Mouse (Mus musculus) MEL (cell line): ENCODE data around the gene Iqsec1. TPM values are rescaled to one million over a fixed set of nuclear protein-coding genes. Genes with fewer than 3 reads are reported as not detected.

Source experiments
- DNase-seq: peaks from one replicate; pipeline ENCODE4 v3.0.0; 2011; ENCODE audit warnings: low read depth, low spot score
- H3K27ac ChIP-seq: 2 replicates; pipeline ENCODE4 v1.5.1; 2012; ENCODE audit warnings: low read depth, mild to moderate bottlenecking, control low read depth, low read length, moderate library complexity; ENCODE audit not compliant: control insufficient read depth
- H3K27me3 ChIP-seq, 2 experiments: fragments of 150-350 bp in 1 of 2; sonication (generic) in 1 of 2; 2 replicates each; pipeline ENCODE4 v1.6.1; 2012; ENCODE audit warnings: low read length in 2 of 2, mild to moderate bottlenecking in 2 of 2, improper control_type of control experiment in 1 of 2, moderate library complexity in 1 of 2; ENCODE audit not compliant: insufficient read depth in 2 of 2, control insufficient read depth in 1 of 2
- H3K36me3 ChIP-seq, 2 experiments: 2 replicates each; pipeline ENCODE4 v1.6.1; 2012 to 2014; ENCODE audit warnings: low read length in 2 of 2, improper control_type of control experiment in 1 of 2, inconsistent platforms in 1 of 2, mild to moderate bottlenecking in 1 of 2; ENCODE audit not compliant: insufficient read depth in 2 of 2, control insufficient read depth in 1 of 2
- H3K4me1 ChIP-seq, 2 experiments: fragments of 150-350 bp in 1 of 2; sonication (generic) in 1 of 2; 2 replicates each; pipeline ENCODE4 v1.6.1; 2012; ENCODE audit warnings: low read length in 2 of 2, improper control_type of control experiment in 1 of 2, mild to moderate bottlenecking in 1 of 2; ENCODE audit not compliant: insufficient read depth in 2 of 2, control insufficient read depth in 1 of 2
- H3K4me3 ChIP-seq, 2 experiments: fragments of 150-350 bp in 1 of 2; sonication (generic) in 1 of 2; 2 replicates each; pipeline ENCODE4 v1.5.1; 2012; ENCODE audit warnings: low read depth in 2 of 2, low read length in 2 of 2, mild to moderate bottlenecking in 2 of 2, moderate library complexity in 2 of 2, control low read depth in 1 of 2, improper control_type of control experiment in 1 of 2; ENCODE audit not compliant: control insufficient read depth in 1 of 2, insufficient read depth in 1 of 2
- H3K79me2 ChIP-seq: 2 replicates; pipeline ENCODE4 v1.6.1; 2012; ENCODE audit warnings: mild to moderate bottlenecking, low read length, moderate library complexity; ENCODE audit not compliant: control insufficient read depth, poor library complexity, insufficient read depth
- H3K9ac ChIP-seq: 2 replicates; pipeline ENCODE4 v1.6.1; 2012; ENCODE audit warnings: low read depth, mild to moderate bottlenecking, control low read depth, low read length, moderate library complexity; ENCODE audit not compliant: control insufficient read depth, poor library complexity, severe bottlenecking
- H3K9me3 ChIP-seq: fragments of 150-350 bp; sonication (generic); replicated peaks from 2 replicates; pipeline ENCODE4 v1.6.1; 2012; ENCODE audit warnings: mild to moderate bottlenecking, low read length, improper control_type of control experiment, moderate library complexity; ENCODE audit not compliant: insufficient read depth
- BHLHE40 ChIP-seq: IDR thresholded peaks from 2 replicates; pipeline ENCODE4 v1.6.1; 2012; ENCODE audit warnings: low read depth, mild to moderate bottlenecking, inconsistent platforms, low read length, improper control_type of control experiment, borderline replicate concordance
- CHD1 ChIP-seq: IDR thresholded peaks from 2 replicates; pipeline ENCODE4 v1.6.1; 2012; ENCODE audit warnings: low read depth, mild to moderate bottlenecking, inconsistent platforms, low read length, improper control_type of control experiment
- CHD2 ChIP-seq: IDR thresholded peaks from 2 replicates; pipeline ENCODE4 v1.6.1; 2011; ENCODE audit warnings: low read length, improper control_type of control experiment
- CTCF ChIP-seq, 3 experiments: IDR thresholded peaks in 2 of 3; conservative IDR thresholded peaks in 1 of 3; 2 replicates each; pipeline ENCODE4 v1.5.1; 2011 to 2012; ENCODE audit warnings: low read length in 3 of 3, low read depth in 2 of 3, mild to moderate bottlenecking in 2 of 3, improper control_type of control experiment in 1 of 3, inconsistent platforms in 1 of 3, mixed read lengths in 1 of 3, moderate library complexity in 1 of 3; ENCODE audit not compliant: control insufficient read depth in 1 of 3, insufficient read depth in 1 of 3, poor library complexity in 1 of 3, severe bottlenecking in 1 of 3
- E2F4 ChIP-seq: IDR thresholded peaks from 2 replicates; pipeline ENCODE4 v1.6.1; 2011; ENCODE audit warnings: low read depth, low read length, improper control_type of control experiment, borderline replicate concordance
- ELF1 ChIP-seq: IDR thresholded peaks from 2 replicates; pipeline ENCODE4 v1.6.1; 2014; ENCODE audit warnings: low read depth, mild to moderate bottlenecking, inconsistent platforms, low read length, improper control_type of control experiment, moderate library complexity
- EP300 ChIP-seq, 2 experiments: IDR thresholded peaks; 2 replicates each; pipeline ENCODE4 v1.6.1; 2011; ENCODE audit warnings: improper control_type of control experiment in 2 of 2, low read length in 2 of 2, low read depth in 1 of 2, mild to moderate bottlenecking in 1 of 2
- GABPA ChIP-seq: IDR thresholded peaks from 2 replicates; pipeline ENCODE4 v1.6.1; 2012; ENCODE audit warnings: low read depth, mild to moderate bottlenecking, inconsistent platforms, low read length, improper control_type of control experiment, moderate library complexity
- GATA1 ChIP-seq: IDR thresholded peaks from 2 replicates; pipeline ENCODE4 v1.6.1; 2011; ENCODE audit warnings: low read depth, low read length, improper control_type of control experiment
- HCFC1 ChIP-seq: IDR thresholded peaks from 2 replicates; pipeline ENCODE4 v1.6.1; 2012; ENCODE audit warnings: low read depth, mild to moderate bottlenecking, inconsistent platforms, low read length, improper control_type of control experiment, moderate library complexity
- JUND ChIP-seq: IDR thresholded peaks from 2 replicates; pipeline ENCODE4 v1.6.1; 2011; ENCODE audit warnings: low read depth, mild to moderate bottlenecking, improper control_type of control experiment, low read length
- KAT2A ChIP-seq: conservative IDR thresholded peaks from 2 replicates; pipeline ENCODE4 v1.6.1; 2012; ENCODE audit warnings: low read depth, low read length, improper control_type of control experiment, inconsistent platforms
- MAZ ChIP-seq: IDR thresholded peaks from 2 replicates; pipeline ENCODE4 v1.6.1; 2012; ENCODE audit warnings: low read depth, mild to moderate bottlenecking, inconsistent platforms, low read length, improper control_type of control experiment
- MYB ChIP-seq: IDR thresholded peaks from 2 replicates; pipeline ENCODE4 v1.6.1; 2011; ENCODE audit warnings: mild to moderate bottlenecking, low read depth, low read length, improper control_type of control experiment
- MYC ChIP-seq: IDR thresholded peaks from 2 replicates; pipeline ENCODE4 v1.6.1; 2011; ENCODE audit warnings: low read depth, mild to moderate bottlenecking, low read length, improper control_type of control experiment, moderate library complexity
- POLR2AphosphoS2 ChIP-seq: IDR thresholded peaks from 2 replicates; pipeline ENCODE4 v1.6.1; 2011; ENCODE audit warnings: low read length, improper control_type of control experiment
- POLR2AphosphoS5 ChIP-seq: IDR thresholded peaks from 2 replicates; pipeline ENCODE4 v1.6.1; 2012; ENCODE audit warnings: low read depth, borderline replicate concordance, mild to moderate bottlenecking, inconsistent platforms, low read length, moderate library complexity, mixed read lengths
- TBP ChIP-seq: IDR thresholded peaks from 2 replicates; pipeline ENCODE4 v1.8.0; 2011; ENCODE audit warnings: low read depth, low read length, improper control_type of control experiment
- UBTF ChIP-seq: IDR thresholded peaks from 2 replicates; pipeline ENCODE4 v1.6.1; 2012; ENCODE audit warnings: low read depth, mild to moderate bottlenecking, inconsistent platforms, low read length, improper control_type of control experiment, moderate library complexity, borderline replicate concordance; ENCODE audit not compliant: insufficient read depth
- USF2 ChIP-seq, 2 experiments: IDR thresholded peaks; 2 replicates each; pipeline ENCODE4 v1.6.1; 2011 to 2012; ENCODE audit warnings: improper control_type of control experiment in 2 of 2, low read length in 2 of 2, borderline replicate concordance in 1 of 2, inconsistent platforms in 1 of 2, low read depth in 1 of 2, mild to moderate bottlenecking in 1 of 2; ENCODE audit not compliant: insufficient read depth in 1 of 2
- ZKSCAN1 ChIP-seq: IDR thresholded peaks from 2 replicates; pipeline ENCODE4 v1.6.1; 2012; ENCODE audit warnings: low read depth, mild to moderate bottlenecking, inconsistent platforms, low read length, improper control_type of control experiment, moderate library complexity
- polyA plus RNA-seq, 2 experiments: library from polyadenylated mRNA; stranded (reverse) in 1 of 2; unstranded in 1 of 2; fragments of >175 nt in 1 of 2; fragments of >200 nt in 1 of 2; gene quantifications; 2 replicates each; pipeline versions ENCODE4 v1.2.1 to v1.2.4; 2012; ENCODE audit warnings: low replicate concordance in 2 of 2, low read depth in 1 of 2; ENCODE audit not compliant: insufficient read length in 2 of 2, insufficient read depth in 1 of 2, missing spikeins in 1 of 2
- total RNA-seq: library from RNA; depleted of rRNA; stranded (reverse); fragments of 300-350 nt; gene quantifications from 2 replicates; pipeline ENCODE4 v1.2.3, GENCODE M21; 2012

Iqsec1 gene
- total and polyA plus RNA-seq, 3 experiments = 14.8 to 73.4 (median 30.8) TPM

- TF ChIP-seq KAT2A (no peak), BHLHE40 (no peak), MYC (no peak), MAZ (no peak), JUND (no peak), UBTF (no peak), MYB (no peak), ELF1 (no peak), HCFC1 (no peak), TBP (no peak), CHD2 (no peak), POLR2AphosphoS5 (no peak), CHD1 (no peak), POLR2AphosphoS2 (no peak), GATA1 (no peak), GABPA (no peak), USF2 (IDR thresholded peaks at IDR 0.05; ENCODE audit: borderline replicate concordance in 1 of 2, insufficient read depth in 1 of 2, low read depth in 1 of 2, low read length in 2 of 2) (no peak), E2F4 (no peak), CTCF (IDR thresholded peaks at IDR 0.05 in 2 of 3, conservative IDR thresholded peaks at IDR 0.05 in 1 of 3; ENCODE audit: control insufficient read depth in 1 of 3, insufficient read depth in 1 of 3, low read depth in 2 of 3, low read length in 3 of 3, poor library complexity in 1 of 3, severe bottlenecking in 1 of 3) (no peak)
- Histone ChIP-seq H3K27ac (no peak overlapping the region), H3K36me3 (no peaks in the 10 kb centered on the region), H3K9me3 (no peaks in the 10 kb centered on the region), H3K27me3 (peaks cover 0 to 4% of the 10 kb centered on the region in 2 experiments; a peak in 2 of 4 replicates), H3K9ac (no peak overlapping the region), H3K4me3 (no peak overlapping the region), H3K4me1 (no peaks in the 10 kb centered on the region), H3K79me2 (no peaks in the 10 kb centered on the region)
- no peak for DNase-seq
These were observed 75.7 kb downstream of the Iqsec1 start for GRCm38 (mm10) chr6:90912768-90913167.

DNA sequence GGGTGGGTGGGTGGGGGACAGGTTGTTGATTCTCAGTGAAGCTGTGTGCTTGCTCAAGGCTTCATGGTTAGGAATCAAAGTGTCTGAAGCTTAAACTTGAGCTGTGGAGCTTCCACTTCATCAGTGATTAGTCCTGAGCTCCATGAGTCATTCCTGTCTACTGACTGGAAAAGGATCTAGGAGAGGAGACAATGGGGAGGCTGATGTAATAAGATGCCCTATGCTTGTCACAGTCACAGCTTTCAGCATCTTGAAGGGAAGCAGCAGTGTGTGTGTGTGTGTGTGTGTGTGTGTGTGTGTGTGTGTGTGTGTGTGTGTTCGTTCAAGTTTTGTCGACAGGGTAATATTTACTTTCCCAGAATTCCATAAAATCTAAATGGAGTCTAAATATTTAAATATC lies 84.3 kb downstream of the Iqsec1 start:
- Histone ChIP-seq H3K4me3 (no peak overlapping the region), H3K79me2 (no peaks in the 10 kb centered on the region), H3K36me3 (no peaks in the 10 kb centered on the region), H3K27ac (no peak overlapping the region), H3K9me3 (no peaks in the 10 kb centered on the region), H3K4me1 (peaks cover 0 to 2% of the 10 kb centered on the region in 2 experiments; a peak in 1 of 4 replicates), H3K9ac (no peak overlapping the region), H3K27me3 (peaks cover 0 to 3% of the 10 kb centered on the region in 2 experiments; a peak in 2 of 4 replicates)
- no peak for DNase-seq
- TF ChIP-seq ZKSCAN1 (no peak), EP300 (IDR thresholded peaks at IDR 0.05; ENCODE audit: low read depth in 1 of 2, low read length in 2 of 2) (no peak)
